Mouse (Mus musculus) lung, embryonic 16.5 days (tissue): ENCODE data around the gene Mgarp. TPM values are rescaled to one million over a fixed set of nuclear protein-coding genes. Genes with fewer than 3 reads are reported as not detected.

Experiments used
- ATAC-seq: fragments of 200-750 bp; cut with Nextera tagmentation; 2 replicates; pipeline ENCODE4 v1.8.0; 2017; ENCODE audit warnings: low read depth, mild to moderate bottlenecking, moderate library complexity
- H3K27ac ChIP-seq: fragments of 300-500 bp; sonication (generic); 2 replicates; pipeline ENCODE4 v1.5.1; 2014; ENCODE audit warnings: mild to moderate bottlenecking, control low read depth, low read length
- H3K27me3 ChIP-seq: fragments of 300-500 bp; sonication (generic); 2 replicates; pipeline ENCODE4 v1.6.1; 2014; ENCODE audit warnings: low read depth, low read length, mixed read lengths; ENCODE audit not compliant: control insufficient read depth, insufficient read depth
- H3K36me3 ChIP-seq: fragments of 300-500 bp; sonication (generic); 2 replicates; pipeline ENCODE4 v1.6.1; 2014; ENCODE audit warnings: low read length; ENCODE audit not compliant: control insufficient read depth, insufficient read depth
- H3K4me1 ChIP-seq: fragments of 300-500 bp; sonication (generic); replicated peaks from 2 replicates; pipeline ENCODE4 v1.6.1; 2014; ENCODE audit warnings: low read length, mixed read lengths; ENCODE audit not compliant: control insufficient read depth, insufficient read depth
- H3K4me2 ChIP-seq: fragments of 300-500 bp; sonication (generic); 2 replicates; pipeline ENCODE4 v1.6.1; 2014; ENCODE audit warnings: low read depth, low read length, control low read depth
- H3K4me3 ChIP-seq: fragments of 300-500 bp; sonication (generic); 2 replicates; pipeline ENCODE4 v1.5.1; 2014; ENCODE audit warnings: mild to moderate bottlenecking, low read length, control low read depth
- H3K9ac ChIP-seq: fragments of 300-500 bp; sonication (generic); 2 replicates; pipeline ENCODE4 v1.6.1; 2014; ENCODE audit warnings: low read length, control low read depth
- H3K9me3 ChIP-seq: fragments of 300-500 bp; sonication (generic); 2 replicates; pipeline ENCODE4 v1.6.1; 2016; ENCODE audit warnings: low read length; ENCODE audit not compliant: control insufficient read depth
- WGBS: fragments of 180-500 bp; shearing (Covaris S2); extraction: QIAGEN DNeasy Blood & Tissue Kit; methylation state at CpG from one replicate; pipeline ENCODE4 v1.1.7; 2014; 5-methylcytosine and 5-hydroxymethylcytosine counted together
- polyA plus RNA-seq: library from polyadenylated mRNA; unstranded; fragments of >200 nt; fragmentation: Nextera tagmentation; extraction: Ambion mirVana; gene quantifications from 2 replicates; pipeline ENCODE4 v1.2.1, GENCODE M21; 2015

Mgarp gene
- polyA plus RNA-seq, 1 experiment from 2014 or later, result 1.9 TPM

DNA sequence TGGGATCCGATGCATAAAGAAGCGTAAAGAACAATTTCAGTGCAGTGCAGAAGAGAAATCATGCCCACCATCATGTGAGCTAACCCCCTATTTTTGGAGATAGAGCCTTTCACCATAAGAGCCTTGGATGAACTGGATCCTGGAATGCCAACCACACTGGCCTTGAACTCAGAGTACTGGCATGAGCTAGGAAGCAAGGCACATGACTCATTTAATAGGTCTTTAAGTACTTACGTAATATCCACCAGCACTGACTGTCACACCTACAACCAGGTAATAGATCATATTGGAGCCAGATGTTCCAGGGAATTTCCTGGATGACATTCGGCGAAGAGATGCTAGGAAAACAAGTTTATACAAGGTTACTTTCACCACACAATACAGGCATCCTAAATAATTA lies 4.9 kb downstream of the Mgarp start:
- H3K9me3 ChIP-seq, result no peaks in the 10 kb centered on the region
- WGBS, result 91% methylated on average over 5 of the region's 5 CpGs
- H3K4me1 ChIP-seq, result peaks cover 4% of the 10 kb centered on the region; the same call in 1 of the 2 replicates
- H3K36me3 ChIP-seq, result no peaks in the 10 kb centered on the region
- no peak overlapping the region for H3K9ac ChIP-seq
- H3K27me3 ChIP-seq, result peaks cover 6% of the 10 kb centered on the region
- no peak overlapping the region for H3K4me2 ChIP-seq
- no peak overlapping the region for H3K4me3 ChIP-seq
- no peak for ATAC-seq
- H3K27ac ChIP-seq, result no peak overlapping the region

DNA sequence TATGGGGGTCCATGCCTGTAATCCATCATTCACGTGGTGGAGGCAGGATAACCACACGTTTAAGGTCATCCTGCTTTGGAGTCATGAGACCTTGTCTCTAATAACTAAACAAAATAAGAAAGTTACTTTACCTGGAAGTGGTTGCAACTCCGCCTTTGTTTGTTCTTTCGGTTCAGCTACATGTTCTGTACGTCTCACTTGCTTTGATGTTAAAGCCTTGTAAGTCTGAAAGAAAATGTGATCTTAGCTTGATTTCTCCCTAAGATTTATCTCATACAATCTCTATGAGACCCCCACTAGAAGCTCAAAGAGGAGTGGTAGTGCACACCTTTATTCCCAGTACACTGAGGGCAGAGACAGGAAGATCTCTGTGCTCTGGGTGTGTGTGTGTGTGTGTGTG lies 5.4 kb downstream of the Mgarp start:
- H3K9ac ChIP-seq, result no peak overlapping the region
- H3K27ac ChIP-seq, result no peak overlapping the region
- H3K9me3 ChIP-seq, result no peaks in the 10 kb centered on the region
- no peak overlapping the region for H3K4me3 ChIP-seq
- no peak overlapping the region for H3K4me2 ChIP-seq
- peaks cover 6% of the 10 kb centered on the region for H3K27me3 ChIP-seq
- no peak for ATAC-seq
- WGBS, result 68% methylated on average over 5 of the region's 5 CpGs
- no peaks in the 10 kb centered on the region for H3K36me3 ChIP-seq
- H3K4me1 ChIP-seq, result peaks cover 4% of the 10 kb centered on the region; the same call in 1 of the 2 replicates

DNA sequence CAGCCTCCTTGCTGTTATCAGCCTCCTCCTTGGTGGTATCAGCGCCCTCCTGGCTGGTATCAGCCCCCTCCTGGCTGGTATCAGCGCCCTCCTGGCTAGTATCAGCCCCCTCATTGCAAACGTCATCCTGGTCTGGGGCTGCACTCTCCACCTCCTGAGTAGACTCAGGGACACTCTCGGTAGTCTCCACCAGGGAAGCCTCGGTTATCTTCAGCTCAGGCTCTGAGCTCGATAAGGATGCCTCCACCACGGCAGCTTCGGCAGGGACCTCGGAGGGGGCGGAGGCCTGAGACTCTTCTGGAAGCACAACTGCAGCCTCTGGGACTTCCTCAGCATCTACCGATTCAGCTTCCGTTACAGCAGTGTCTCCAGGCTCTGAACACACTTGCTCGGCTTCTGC lies 7.6 kb downstream of the Mgarp start:
- peak overlapping the region; percentile 12 for H3K4me3 ChIP-seq
- no peak overlapping the region for H3K27ac ChIP-seq
- ATAC-seq, result 0 out of 2 replicates have a peak, but pooled peaks have one; percentile 28
- WGBS, result 4% methylated on average over 13 of the region's 13 CpGs
- H3K9me3 ChIP-seq, result no peaks in the 10 kb centered on the region
- 0 out of 2 replicates have a peak overlapping the region, but pooled peaks have one; percentile 15 for H3K9ac ChIP-seq
- H3K36me3 ChIP-seq, result no peaks in the 10 kb centered on the region
- peak overlapping the region; percentile 40 for H3K4me2 ChIP-seq
- H3K4me1 ChIP-seq, result peaks cover 4% of the 10 kb centered on the region; the same call in 1 of the 2 replicates
- H3K27me3 ChIP-seq, result no peaks in the 10 kb centered on the region; the same call in 1 of the 2 replicates

DNA sequence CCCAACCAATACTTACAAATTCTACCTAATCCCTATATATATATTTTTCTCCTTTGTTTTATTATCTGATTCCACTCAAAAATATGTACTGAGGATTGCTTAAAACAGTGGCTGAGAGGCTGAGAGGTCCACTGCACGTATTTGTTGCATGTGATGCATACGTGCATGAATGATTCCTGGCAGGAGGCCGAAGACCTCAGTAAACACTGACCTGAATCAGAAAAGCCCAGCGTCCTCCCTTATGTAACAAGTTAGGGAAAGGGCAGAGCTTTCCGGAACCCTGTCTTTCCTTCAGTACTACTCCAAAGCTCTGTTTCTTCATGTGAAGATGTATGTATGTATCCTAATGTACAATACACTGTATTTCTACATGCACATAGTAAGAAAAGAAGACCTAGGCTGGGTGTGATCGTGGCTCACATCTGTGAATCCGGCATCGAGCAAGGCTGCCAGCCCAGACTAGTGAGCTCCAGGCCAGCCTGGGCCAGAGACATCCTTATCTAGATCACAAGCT lies 8.6 kb downstream of the Mgarp start:
- Histone ChIP-seq H3K27me3 (no peaks in the 10 kb centered on the region; the same call in 1 of the 2 replicates), H3K9ac (no peak overlapping the region), H3K9me3 (no peaks in the 10 kb centered on the region), H3K36me3 (no peaks in the 10 kb centered on the region), H3K27ac (no peak overlapping the region), H3K4me2 (no peak overlapping the region), H3K4me3 (no peak overlapping the region), H3K4me1 (peaks cover 4% of the 10 kb centered on the region; the same call in 1 of the 2 replicates)
- 54% methylated on average over 8 of the region's 8 CpGs for WGBS
- no peak for ATAC-seq

DNA sequence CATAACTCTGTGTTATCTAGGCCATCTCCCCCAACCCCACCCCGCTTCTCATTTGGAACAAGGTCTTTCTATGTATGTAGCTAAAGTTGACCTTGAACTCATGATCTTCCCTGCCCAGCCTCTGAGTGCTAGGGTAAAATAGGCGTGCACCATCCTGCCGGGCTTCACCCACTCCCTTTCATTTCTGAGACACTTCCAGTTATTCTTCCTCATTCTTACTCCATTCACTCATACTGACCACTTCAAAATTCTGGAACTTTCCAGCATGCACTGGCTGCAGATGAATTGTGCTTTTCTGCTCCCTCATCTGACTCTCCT lies 9.4 kb downstream of the Mgarp start:
- no peak overlapping the region for H3K4me3 ChIP-seq
- no peaks in the 10 kb centered on the region for H3K36me3 ChIP-seq
- no peak overlapping the region for H3K27ac ChIP-seq
- no peaks in the 10 kb centered on the region; the same call in 1 of the 2 replicates for H3K27me3 ChIP-seq
- no peak overlapping the region for H3K9ac ChIP-seq
- H3K4me1 ChIP-seq, result peaks cover 4% of the 10 kb centered on the region; the same call in 1 of the 2 replicates
- 69% methylated on average over 3 of the region's 3 CpGs for whole genome bisulfite sequencing
- no peak overlapping the region for H3K4me2 ChIP-seq
- H3K9me3 ChIP-seq, result no peaks in the 10 kb centered on the region
- no peak for ATAC-seq

DNA sequence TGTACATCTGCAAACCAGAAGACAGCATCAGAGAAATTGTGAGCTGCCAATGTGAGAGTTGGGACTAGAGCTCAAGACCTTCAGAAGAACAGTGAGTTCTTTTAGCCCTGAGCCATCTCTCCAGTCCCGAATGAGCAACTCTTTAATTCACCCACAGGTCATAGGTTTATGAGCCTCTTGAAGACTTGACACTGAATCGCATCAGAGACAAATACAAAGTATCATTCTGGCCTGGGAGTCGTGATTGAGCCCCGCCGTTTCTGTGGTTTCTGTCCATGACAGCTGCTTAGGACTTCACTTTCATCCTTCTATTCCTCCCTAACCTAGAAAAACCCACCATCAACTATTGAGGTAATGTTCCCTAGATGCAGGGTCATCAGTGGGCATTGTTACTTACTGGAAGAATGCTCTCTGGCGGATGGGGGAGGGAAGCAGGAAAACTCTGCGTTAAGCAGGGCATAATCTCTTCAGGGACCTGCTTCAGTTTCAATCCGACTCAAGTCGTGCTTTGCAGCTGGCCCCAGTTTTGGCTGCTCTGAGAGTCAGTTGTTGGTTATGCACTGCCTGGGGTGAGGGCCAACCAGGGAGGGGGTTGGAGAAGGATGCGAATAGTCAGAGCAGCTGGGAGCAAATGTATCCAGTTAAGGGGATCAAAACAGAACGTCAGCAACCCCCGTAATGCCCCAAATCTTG lies 10.0 kb downstream of the Mgarp start:
- H3K27me3 ChIP-seq, result no peaks in the 10 kb centered on the region; the same call in 1 of the 2 replicates
- WGBS, result 48% methylated on average over 12 of the region's 12 CpGs
- H3K9me3 ChIP-seq, result no peaks in the 10 kb centered on the region
- H3K4me2 ChIP-seq, result no peak overlapping the region
- no peak overlapping the region for H3K27ac ChIP-seq
- no peak for ATAC-seq
- H3K4me3 ChIP-seq, result no peak overlapping the region
- H3K4me1 ChIP-seq, result peaks cover 4% of the 10 kb centered on the region; the same call in 1 of the 2 replicates
- H3K9ac ChIP-seq, result no peak overlapping the region
- no peaks in the 10 kb centered on the region for H3K36me3 ChIP-seq

DNA sequence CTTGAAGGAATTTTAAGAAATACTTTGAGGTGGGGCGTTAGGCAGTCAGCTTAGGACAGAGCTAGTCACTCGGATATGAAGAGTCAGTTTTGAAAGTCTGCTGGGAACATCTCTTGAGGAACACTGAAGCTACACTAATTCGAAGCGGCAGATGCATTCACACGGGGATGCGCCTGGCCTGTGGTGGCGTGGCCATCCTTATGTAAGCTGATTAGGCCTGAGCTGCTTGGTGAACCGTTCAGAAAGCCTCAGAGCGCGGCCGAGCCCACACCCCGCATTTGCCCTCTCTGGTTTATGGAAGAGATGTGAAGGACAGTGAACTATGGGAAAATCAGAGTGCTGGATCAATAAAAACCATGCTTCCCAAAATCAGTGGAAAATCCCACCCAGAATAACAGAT lies 13.1 kb downstream of the Mgarp start:
- H3K9me3 ChIP-seq, result no peaks in the 10 kb centered on the region
- WGBS, result 76% methylated on average over 12 of the region's 12 CpGs
- no peak for ATAC-seq
- no peaks in the 10 kb centered on the region; the same call in 1 of the 2 replicates for H3K27me3 ChIP-seq
- no peak overlapping the region for H3K27ac ChIP-seq
- H3K4me2 ChIP-seq, result no peak overlapping the region
- H3K9ac ChIP-seq, result no peak overlapping the region
- H3K4me3 ChIP-seq, result no peak overlapping the region
- 0 out of 2 replicates have a peak, but pooled peaks cover 3% of the 10 kb centered on the region for H3K4me1 ChIP-seq
- H3K36me3 ChIP-seq, result no peaks in the 10 kb centered on the region

DNA sequence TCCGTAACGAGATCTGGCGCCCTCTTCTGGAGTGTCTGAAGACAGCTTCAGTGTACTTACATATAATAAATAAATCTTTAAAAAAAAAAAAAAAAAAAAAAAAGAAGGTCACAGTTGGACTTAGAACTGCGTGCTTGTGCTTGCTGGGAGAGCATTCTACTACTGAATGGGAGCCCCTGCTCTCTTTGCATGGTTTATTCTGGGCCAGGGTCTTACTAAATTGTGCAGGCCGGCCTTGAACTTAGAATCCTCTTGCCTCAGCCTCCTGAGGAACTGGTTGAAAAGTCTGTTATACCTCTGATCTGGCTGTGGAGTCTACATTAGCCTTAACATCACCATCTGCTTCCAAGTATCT lies 15.9 kb downstream of the Mgarp start:
- 0 out of 2 replicates have a peak, but pooled peaks cover 3% of the 10 kb centered on the region for H3K4me1 ChIP-seq
- 63% methylated on average over 2 of the region's 5 CpGs for WGBS
- H3K4me3 ChIP-seq, result no peak overlapping the region
- no peaks in the 10 kb centered on the region for H3K9me3 ChIP-seq
- no peak overlapping the region for H3K9ac ChIP-seq
- no peak overlapping the region for H3K27ac ChIP-seq
- H3K36me3 ChIP-seq, result no peaks in the 10 kb centered on the region
- no peak overlapping the region for H3K4me2 ChIP-seq
- peak; percentile 13; the same call in 1 of the 2 replicates for ATAC-seq
- H3K27me3 ChIP-seq, result no peaks in the 10 kb centered on the region

DNA sequence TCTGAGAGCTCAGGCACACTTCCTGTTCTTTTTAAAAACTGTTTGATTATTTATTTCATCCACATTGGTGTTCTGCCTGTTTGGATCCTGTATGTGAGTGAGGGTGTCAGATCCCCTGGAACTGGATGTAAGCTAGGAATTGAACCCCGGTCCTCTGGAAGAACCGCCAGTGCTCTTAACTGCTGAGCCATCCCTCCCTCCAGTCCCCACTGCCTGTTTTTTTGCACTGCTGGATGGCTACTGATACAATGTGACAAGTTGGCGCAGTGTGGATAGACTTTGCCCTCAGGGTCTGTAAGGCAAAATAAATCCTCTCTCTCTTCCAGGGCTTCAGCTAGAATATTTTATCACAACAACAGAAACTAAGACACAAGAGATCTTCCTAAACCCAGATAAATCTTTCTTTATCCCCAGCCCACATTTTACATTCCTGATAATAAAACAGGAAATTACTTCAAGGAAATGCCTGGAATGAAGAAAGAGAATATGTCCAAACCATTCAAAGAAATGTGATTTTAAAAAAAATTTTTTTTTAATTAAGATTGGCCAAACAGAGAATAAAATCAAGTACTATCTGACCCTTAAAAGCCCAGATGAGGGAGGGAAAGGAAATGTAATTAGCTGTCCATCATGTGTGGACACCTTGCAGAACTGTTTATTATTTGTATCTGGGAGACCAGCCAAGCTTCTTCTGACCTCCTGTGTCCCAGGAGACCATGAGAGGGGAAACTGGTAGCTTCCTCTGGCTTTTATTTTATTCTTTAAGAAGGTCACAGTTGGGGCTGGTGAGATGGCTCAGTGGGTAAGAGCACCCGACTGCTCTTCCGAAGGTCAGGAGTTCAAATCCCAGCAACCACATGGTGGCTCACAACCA lies 16.5 kb downstream of the Mgarp start:
- H3K9ac ChIP-seq, result no peak overlapping the region
- no peaks in the 10 kb centered on the region for H3K27me3 ChIP-seq
- no peak overlapping the region for H3K4me3 ChIP-seq
- ATAC-seq, result peak; percentile 64
- H3K36me3 ChIP-seq, result no peaks in the 10 kb centered on the region
- WGBS, result 62% methylated on average over 5 of the region's 5 CpGs
- H3K9me3 ChIP-seq, result no peaks in the 10 kb centered on the region
- no peak overlapping the region for H3K27ac ChIP-seq
- H3K4me1 ChIP-seq, result 0 out of 2 replicates have a peak, but pooled peaks cover 3% of the 10 kb centered on the region
- H3K4me2 ChIP-seq, result no peak overlapping the region
